Mouse (Mus musculus): ENCODE measurements at regions not wholly inside any gene's neighbourhood (a gene's known extent, or its start where the extent isn't known, plus 50 kb on each side); places are given as distances from the start of the nearest gene placed in this dataset.
A peak's percentile ranks its signal among the peaks of the same experiment; 100 is the strongest.

GRCm38 (mm10) chr15:63709270-63709933, 135.6 kb downstream of the Gsdmc2 start:
- H3K27ac ChIP-seq (ENCODE audit: low read depth) = peak overlapping the region; percentile 56; the same call in 1 of the 2 replicates
- peak; percentile 83 for ATAC-seq

DNA sequence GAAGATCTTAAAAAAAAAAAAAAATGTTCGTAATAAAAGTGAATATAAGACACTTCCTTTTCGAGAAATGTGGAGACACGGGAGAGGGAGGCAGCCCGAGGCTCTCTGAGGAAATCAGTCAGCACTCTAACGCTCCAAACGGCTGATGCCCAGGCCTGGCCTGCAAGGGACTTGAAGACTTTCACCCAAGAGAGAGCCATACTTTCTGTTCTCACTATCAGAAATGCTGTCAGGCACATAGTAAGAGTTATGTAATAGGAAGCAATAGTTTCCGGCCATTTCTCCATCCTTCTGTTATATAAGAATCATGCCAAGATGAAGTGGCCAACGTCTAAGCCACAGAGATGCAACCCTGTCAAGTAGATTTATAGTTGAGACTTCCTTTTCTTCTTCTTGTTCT, 140.3 kb downstream of the Gsdmc2 start:
- WGBS (ENCODE audit: insufficient replicate concordance) = 28% methylated on average over 8 of the region's 8 CpGs
- no peak for ATAC-seq
- no peak for DNase-seq

More at GRCm38 (mm10) chr15:63709270-63709933, 135.6 kb downstream of the Gsdmc2 start:
- no peak for DNase-seq
- Histone ChIP-seq H3K9ac (replicated peaks) (no peak overlapping the region), H3K27me3 (ENCODE audit: insufficient read depth, low read length) (no peaks in the 10 kb centered on the region), H3K36me3 (replicated peaks; ENCODE audit: insufficient read depth, low read length) (no peaks in the 10 kb centered on the region), H3K4me1 (ENCODE audit: insufficient read depth) (no peaks in the 10 kb centered on the region), H3K4me2 (ENCODE audit: low read depth, low read length) (no peak overlapping the region), H3K9me3 (ENCODE audit: low read length) (no peaks in the 10 kb centered on the region), H3K4me3 (ENCODE audit: low read depth, low read length) (no peak overlapping the region)
- TF ChIP-seq EP300 (IDR thresholded peaks at IDR 0.05; ENCODE audit: low read depth) (peak; percentile 93), CTCF (IDR thresholded peaks at IDR 0.05; ENCODE audit: low read depth) (no peak)
- WGBS (ENCODE audit: insufficient replicate concordance) = 61% methylated on average over 4 of the region's 4 CpGs

GRCm38 (mm10) chr15:63697831-63698230, 147.1 kb downstream of the Gsdmc2 start:
- WGBS (ENCODE audit: insufficient replicate concordance) = 89% methylated on average over 10 of the region's 10 CpGs

More for the DNA sequence above, 140.3 kb downstream of the Gsdmc2 start:
- H3K9me3 ChIP-seq (ENCODE audit: low read length) = no peaks in the 10 kb centered on the region
- H3K4me1 ChIP-seq (ENCODE audit: insufficient read depth) = 0 out of 2 replicates have a peak, but pooled peaks cover 4% of the 10 kb centered on the region
- H3K36me3 ChIP-seq (replicated peaks; ENCODE audit: insufficient read depth, low read length) = no peaks in the 10 kb centered on the region
- no peak overlapping the region for H3K4me3 ChIP-seq (ENCODE audit: low read depth, low read length)
- TF ChIP-seq CTCF (IDR thresholded peaks at IDR 0.05; ENCODE audit: low read depth) = no peak
- no peak for TF ChIP-seq EP300 (IDR thresholded peaks at IDR 0.05; ENCODE audit: low read depth)
- H3K27ac ChIP-seq (ENCODE audit: low read depth) = no peak overlapping the region
- H3K27me3 ChIP-seq (ENCODE audit: insufficient read depth, low read length) = no peaks in the 10 kb centered on the region
- peak overlapping the region; percentile 5; the same call in 1 of the 2 replicates for H3K4me2 ChIP-seq (ENCODE audit: low read depth, low read length)
- H3K9ac ChIP-seq (replicated peaks) = no peak overlapping the region

DNA sequence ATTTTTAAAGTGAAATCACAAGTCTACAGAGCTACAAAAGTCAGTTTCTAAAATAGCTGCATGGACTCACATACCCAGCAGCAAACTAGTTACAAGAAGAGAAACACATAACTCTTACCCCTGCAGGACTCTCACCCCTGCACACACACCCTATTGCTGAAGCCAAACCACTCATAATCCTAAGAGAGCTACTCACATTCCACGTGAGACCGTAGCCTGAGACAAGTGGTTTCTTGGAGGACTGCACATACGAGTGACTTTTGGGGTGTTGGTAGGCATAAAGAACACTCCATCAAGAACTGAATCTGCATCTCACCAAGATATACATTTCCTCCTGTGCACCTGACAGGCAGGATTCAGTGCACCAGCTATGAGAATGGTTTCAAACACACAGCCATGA, 150.8 kb downstream of the Gsdmc2 start:
- WGBS (ENCODE audit: insufficient replicate concordance) = 65% methylated on average over 3 of the region's 3 CpGs
- DNase-seq (no peak), ATAC-seq (no peak)
- TF ChIP-seq EP300 (IDR thresholded peaks at IDR 0.05; ENCODE audit: low read depth) = no peak
- TF ChIP-seq CTCF (IDR thresholded peaks at IDR 0.05; ENCODE audit: low read depth) = no peak
- Histone ChIP-seq H3K27ac (ENCODE audit: low read depth) (no peak overlapping the region), H3K4me1 (ENCODE audit: insufficient read depth) (no peaks in the 10 kb centered on the region), H3K36me3 (replicated peaks; ENCODE audit: insufficient read depth, low read length) (no peaks in the 10 kb centered on the region), H3K27me3 (ENCODE audit: insufficient read depth, low read length) (no peaks in the 10 kb centered on the region), H3K4me2 (ENCODE audit: low read depth, low read length) (no peak overlapping the region), H3K9me3 (ENCODE audit: low read length) (no peaks in the 10 kb centered on the region), H3K4me3 (ENCODE audit: low read depth, low read length) (no peak overlapping the region), H3K9ac (replicated peaks) (no peak overlapping the region)

More at GRCm38 (mm10) chr15:63697831-63698230, 147.1 kb downstream of the Gsdmc2 start:
- Histone ChIP-seq H3K4me1 (ENCODE audit: insufficient read depth) (no peaks in the 10 kb centered on the region), H3K4me2 (ENCODE audit: low read depth, low read length) (no peak overlapping the region), H3K9me3 (ENCODE audit: low read length) (no peaks in the 10 kb centered on the region), H3K27ac (ENCODE audit: low read depth) (no peak overlapping the region), H3K4me3 (ENCODE audit: low read depth, low read length) (no peak overlapping the region), H3K9ac (replicated peaks) (no peak overlapping the region), H3K27me3 (ENCODE audit: insufficient read depth, low read length) (no peaks in the 10 kb centered on the region), H3K36me3 (replicated peaks; ENCODE audit: insufficient read depth, low read length) (no peaks in the 10 kb centered on the region)
- ATAC-seq (no peak), DNase-seq (no peak)
- TF ChIP-seq EP300 (IDR thresholded peaks at IDR 0.05; ENCODE audit: low read depth) (no peak), CTCF (IDR thresholded peaks at IDR 0.05; ENCODE audit: low read depth) (peak; percentile 25; the same call in 1 of the 2 replicates)

DNA sequence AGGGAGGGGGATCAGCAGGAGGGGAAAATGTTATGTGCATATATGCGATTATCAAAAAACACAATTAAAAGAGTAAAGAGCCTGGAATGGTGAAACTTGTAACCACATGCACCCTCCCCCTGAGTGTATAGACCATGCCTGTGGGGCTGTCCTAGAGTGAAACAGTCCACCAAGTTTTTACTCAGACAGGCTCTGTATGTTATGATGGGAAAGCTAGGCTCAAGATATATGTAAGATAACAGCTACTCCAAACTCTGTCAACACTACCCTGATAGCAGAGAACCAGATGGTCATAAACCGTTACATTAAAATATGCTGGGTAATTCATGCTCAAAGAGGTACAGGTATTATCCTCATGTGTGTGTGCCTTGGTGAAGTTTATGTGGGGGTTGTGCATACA, 151.4 kb downstream of the Gsdmc2 start:
- DNase-seq (no peak), ATAC-seq (no peak)
- Histone ChIP-seq H3K4me2 (ENCODE audit: low read depth, low read length) (no peak overlapping the region), H3K9ac (replicated peaks) (no peak overlapping the region), H3K36me3 (replicated peaks; ENCODE audit: insufficient read depth, low read length) (no peaks in the 10 kb centered on the region), H3K9me3 (ENCODE audit: low read length) (no peaks in the 10 kb centered on the region), H3K4me1 (ENCODE audit: insufficient read depth) (no peaks in the 10 kb centered on the region), H3K27ac (ENCODE audit: low read depth) (no peak overlapping the region), H3K27me3 (ENCODE audit: insufficient read depth, low read length) (no peaks in the 10 kb centered on the region), H3K4me3 (ENCODE audit: low read depth, low read length) (no peak overlapping the region)
- no peak for TF ChIP-seq EP300 (IDR thresholded peaks at IDR 0.05; ENCODE audit: low read depth)
- no peak for TF ChIP-seq CTCF (IDR thresholded peaks at IDR 0.05; ENCODE audit: low read depth)
- WGBS (ENCODE audit: insufficient replicate concordance) = 69% methylated on average over 2 of the region's 2 CpGs

GRCm38 (mm10) chr15:63692491-63693295, 152.3 kb downstream of the Gsdmc2 start:
- no peak for DNase-seq
- Histone ChIP-seq H3K27ac (ENCODE audit: low read depth) (no peak overlapping the region), H3K4me3 (ENCODE audit: low read depth, low read length) (no peak overlapping the region), H3K4me1 (ENCODE audit: insufficient read depth) (no peaks in the 10 kb centered on the region), H3K27me3 (ENCODE audit: insufficient read depth, low read length) (no peaks in the 10 kb centered on the region), H3K9ac (replicated peaks) (no peak overlapping the region), H3K36me3 (replicated peaks; ENCODE audit: insufficient read depth, low read length) (no peaks in the 10 kb centered on the region), H3K9me3 (ENCODE audit: low read length) (no peaks in the 10 kb centered on the region), H3K4me2 (ENCODE audit: low read depth, low read length) (no peak overlapping the region)
- no peak for ATAC-seq
- TF ChIP-seq CTCF (IDR thresholded peaks at IDR 0.05; ENCODE audit: low read depth) (no peak), EP300 (IDR thresholded peaks at IDR 0.05; ENCODE audit: low read depth) (no peak)
- WGBS (ENCODE audit: insufficient replicate concordance) = 59% methylated on average over 9 of the region's 9 CpGs
